Comparison of ENCODE assay signal across 8 mouse cellular contexts in the genomic region with DNA sequence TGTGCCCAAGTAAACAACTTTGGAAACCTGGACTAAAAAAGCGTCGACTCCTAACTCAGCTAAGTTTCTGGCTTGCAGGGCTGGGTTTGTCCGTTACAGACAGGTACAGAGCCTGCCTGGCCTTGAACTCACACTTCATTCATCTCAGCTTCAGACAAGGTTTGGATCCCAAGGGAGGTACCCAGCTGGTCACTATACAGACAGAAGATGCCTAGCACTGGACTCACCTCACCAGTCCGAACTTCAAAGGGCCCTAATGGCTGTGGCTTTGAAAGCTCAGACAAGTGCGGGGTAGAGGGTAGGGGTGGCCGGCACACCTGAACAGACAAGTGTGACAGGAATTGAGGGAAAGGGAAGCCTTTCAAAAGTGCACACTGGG. TPM values are rescaled to one million over a fixed set of nuclear protein-coding genes. Genes with fewer than 3 reads are reported as not detected.
A peak's percentile ranks its signal among the peaks of the same experiment; 100 is the strongest.
DNase-seq lines count a peak whose midpoint lies in the region; ATAC-seq and TF ChIP-seq lines count a peak whose summit lies in the region.

No protein-coding gene starts in this region.

- peaks cover 7% of the 10 kb centered on the region; the same call in 1 of the 2 replicates for H3K79me2 ChIP-seq in MEL (ENCODE audit: control insufficient read depth, insufficient read depth, low read length, poor library complexity)

- TF ChIP-seq POLR2A in MEL (IDR thresholded peaks at IDR 0.05; ENCODE audit: control insufficient read depth in 1 of 2, insufficient read depth in 1 of 2, low read depth in 1 of 2, low read length in 2 of 2, poor library complexity in 1 of 2) = no peak

- H3K4me2 ChIP-seq in heart, embryonic 14.5 days (ENCODE audit: low read length) = peak overlapping the region; percentile 91
- H3K4me2 ChIP-seq in heart, postnatal 0 days (ENCODE audit: low read depth, low read length) = peak overlapping the region; percentile 71
- peak overlapping the region; percentile 88; the same call in 1 of the 2 replicates for H3K4me2 ChIP-seq in midbrain, embryonic 11.5 days

- H3K27ac ChIP-seq in heart, embryonic 14.5 days (replicated peaks in 1 of 2; ENCODE audit: control insufficient read depth in 1 of 2, insufficient read depth in 1 of 2, low read depth in 2 of 2, low read length in 2 of 2) = peak overlapping the region in 1 of 2 experiments; percentile 11; a peak in 1 of 4 replicates
- no peak overlapping the region for H3K27ac ChIP-seq in MEL (ENCODE audit: control insufficient read depth, low read depth, low read length)
- H3K27ac ChIP-seq in heart, postnatal 0 days (ENCODE audit: low read depth) = no peak overlapping the region
- no peak overlapping the region for H3K27ac ChIP-seq in midbrain, embryonic 11.5 days (ENCODE audit: low read depth, low read length)

- H3K27me3 ChIP-seq in heart, embryonic 14.5 days (ENCODE audit: control insufficient read depth, insufficient read depth, low read length) = no peaks in the 10 kb centered on the region
- H3K27me3 ChIP-seq in MEL (ENCODE audit: control insufficient read depth in 1 of 2, insufficient read depth in 2 of 2, low read length in 2 of 2) = no peaks in the 10 kb centered on the region
- no peaks in the 10 kb centered on the region for H3K27me3 ChIP-seq in heart, postnatal 0 days (ENCODE audit: control insufficient read depth, insufficient read depth, low read length)
- H3K27me3 ChIP-seq in midbrain, embryonic 11.5 days (ENCODE audit: control insufficient read depth, insufficient read depth, low read length) = no peaks in the 10 kb centered on the region

- no peak for TF ChIP-seq CTCF in MEL (IDR thresholded peaks at IDR 0.05 in 2 of 3, conservative IDR thresholded peaks at IDR 0.05 in 1 of 3; ENCODE audit: control insufficient read depth in 1 of 3, insufficient read depth in 1 of 3, low read depth in 2 of 3, low read length in 3 of 3, poor library complexity in 1 of 3, severe bottlenecking in 1 of 3)
- no peak for TF ChIP-seq CTCF in heart, postnatal 0 days (IDR thresholded peaks at IDR 0.05; ENCODE audit: low read depth)

- TF ChIP-seq RAD21 in MEL (IDR thresholded peaks at IDR 0.05; ENCODE audit: low read depth, low read length) = no peak

- H3K4me1 ChIP-seq in heart, embryonic 14.5 days (ENCODE audit: control insufficient read depth in 2 of 2, insufficient read depth in 2 of 2, low read length in 2 of 2) = peaks cover 6 to 29% of the 10 kb centered on the region in 2 experiments; a peak in 3 of 4 replicates
- H3K4me1 ChIP-seq in MEL (ENCODE audit: control insufficient read depth in 1 of 2, insufficient read depth in 2 of 2, low read length in 2 of 2) = peaks cover 3 to 5% of the 10 kb centered on the region in 2 experiments; a peak in 3 of 4 replicates
- peaks cover 10% of the 10 kb centered on the region; the same call in 1 of the 2 replicates for H3K4me1 ChIP-seq in heart, postnatal 0 days (ENCODE audit: control insufficient read depth, insufficient read depth)
- H3K4me1 ChIP-seq in midbrain, embryonic 11.5 days (ENCODE audit: control insufficient read depth, insufficient read depth, low read length) = peaks cover 16% of the 10 kb centered on the region

- TF ChIP-seq EP300 in MEL (IDR thresholded peaks at IDR 0.05; ENCODE audit: low read depth in 1 of 2, low read length in 2 of 2) = no peak
- no peak for TF ChIP-seq EP300 in heart, postnatal 0 days (IDR thresholded peaks at IDR 0.05; ENCODE audit: low read depth)

- no peak for ATAC-seq in heart, embryonic 14.5 days (ENCODE audit: insufficient number of reproducible peaks, insufficient read depth, low FRiP score, low read depth)
- ATAC-seq in heart, postnatal 0 days (ENCODE audit: insufficient read depth, low read depth) = no peak
- peak; percentile 36 for ATAC-seq in midbrain, embryonic 11.5 days (ENCODE audit: low FRiP score)
- ATAC-seq in erythroid progenitor cell, adult 5-6 weeks (replicated peaks; ENCODE audit: low FRiP score, poor library complexity, severe bottlenecking) = no peak

- peak overlapping the region; percentile 55 to 94; a peak in 3 of 4 replicates for H3K4me3 ChIP-seq in heart, embryonic 14.5 days (ENCODE audit: control insufficient read depth in 1 of 2, insufficient read depth in 1 of 2, low read depth in 1 of 2, low read length in 2 of 2)
- H3K4me3 ChIP-seq in MEL (ENCODE audit: control insufficient read depth in 1 of 2, insufficient read depth in 1 of 2, low read depth in 2 of 2, low read length in 2 of 2) = peak overlapping the region; percentile 76 to 89
- peak overlapping the region; percentile 79 for H3K4me3 ChIP-seq in heart, postnatal 0 days (ENCODE audit: low read depth, low read length)
- H3K4me3 ChIP-seq in midbrain, embryonic 11.5 days (ENCODE audit: low read depth, low read length) = peak overlapping the region; percentile 89

- H3K9me3 ChIP-seq in heart, embryonic 14.5 days (ENCODE audit: control insufficient read depth, low read length) = no peaks in the 10 kb centered on the region
- no peaks in the 10 kb centered on the region for H3K9me3 ChIP-seq in MEL (replicated peaks; ENCODE audit: insufficient read depth, low read length)
- no peaks in the 10 kb centered on the region for H3K9me3 ChIP-seq in heart, postnatal 0 days (replicated peaks; ENCODE audit: control insufficient read depth, low read length)
- no peaks in the 10 kb centered on the region for H3K9me3 ChIP-seq in midbrain, embryonic 11.5 days (ENCODE audit: control insufficient read depth, low read length)

- peak overlapping the region; percentile 94 for H3K9ac ChIP-seq in heart, embryonic 14.5 days (ENCODE audit: low read length)
- peak overlapping the region; percentile 55 for H3K9ac ChIP-seq in MEL (ENCODE audit: control insufficient read depth, low read depth, low read length, poor library complexity, severe bottlenecking)
- 0 out of 2 replicates have a peak overlapping the region, but pooled peaks have one; percentile 79 for H3K9ac ChIP-seq in heart, postnatal 0 days (replicated peaks; ENCODE audit: low read depth, low read length)
- peak overlapping the region; percentile 93; the same call in 1 of the 2 replicates for H3K9ac ChIP-seq in midbrain, embryonic 11.5 days (ENCODE audit: low read length)

- peaks cover 46% of the 10 kb centered on the region for H3K36me3 ChIP-seq in heart, embryonic 14.5 days (ENCODE audit: control insufficient read depth, insufficient read depth, low read length)
- H3K36me3 ChIP-seq in MEL (ENCODE audit: control insufficient read depth in 1 of 2, insufficient read depth in 2 of 2, low read length in 2 of 2) = peaks cover 0 to 3% of the 10 kb centered on the region in 2 experiments; a peak in 1 of 4 replicates
- H3K36me3 ChIP-seq in heart, postnatal 0 days (replicated peaks; ENCODE audit: control insufficient read depth, insufficient read depth, low read length) = peaks cover 21% of the 10 kb centered on the region
- peaks cover 15% of the 10 kb centered on the region for H3K36me3 ChIP-seq in midbrain, embryonic 11.5 days (ENCODE audit: control insufficient read depth, insufficient read depth, low read length)

- WGBS in heart, embryonic 14.5 days = 36% methylated on average over 6 of the region's 6 CpGs
- WGBS in heart, postnatal 0 days = 38% methylated on average over 6 of the region's 6 CpGs
- WGBS in midbrain, embryonic 11.5 days = 28% methylated on average over 6 of the region's 6 CpGs

- DNase-seq in heart, adult 18-20 months = no peak
- no peak for DNase-seq in MEL (ENCODE audit: low read depth, low spot score)
- DNase-seq in heart, postnatal 0 days (ENCODE audit: low spot score) = no peak
- DNase-seq in midbrain, embryonic 11.5 days (ENCODE audit: low spot score, missing footprints) = no peak
- no peak for DNase-seq in left cerebral cortex, adult 9 months (ENCODE audit: low spot score in 2 of 2)
- no peak for DNase-seq in layer of hippocampus, postnatal 14 days (ENCODE audit: low spot score in 2 of 2)

RNA-seq across cellular contexts. Expression of a gene that starts 0.3 kb away (rescaled TPM):
- 24.0 and 26.5 TPM in 2 replicates for polyA plus RNA-seq in heart, embryonic 14.5 days (2014; fragmentation: Nextera tagmentation; extraction: Ambion mirVana)
- total RNA-seq in heart, adult 18-20 months (2021) = 10 to 100 TPM; 10.5 to 14.9 TPM
- 12.0 and 13.7 TPM in 2 replicates for total RNA-seq in MEL (2012; rRNA removed)
- polyA plus RNA-seq in MEL (2012; ENCODE audit: insufficient read depth in 1 of 2, insufficient read length in 2 of 2, low read depth in 1 of 2, low replicate concordance in 2 of 2, missing spikeins in 1 of 2) = 10 to 100 TPM in 1 of 2 experiments, not detected in 1; 17.2 TPM
- 16.9 and 23.2 TPM in 2 replicates for total RNA-seq in heart, postnatal 0 days (2014; rRNA removed; ENCODE audit: low replicate concordance)
- polyA plus RNA-seq in heart, postnatal 0 days (2015; fragmentation: Nextera tagmentation; extraction: Ambion mirVana) = 22.0 and 27.4 TPM in 2 replicates
- polyA plus RNA-seq in midbrain, embryonic 11.5 days (2014; fragmentation: Nextera tagmentation; extraction: Ambion mirVana) = 21.9 and 24.6 TPM in 2 replicates
- 6.8 TPM in 1 of 2 replicates, not detected in the other for total RNA-seq in erythroid progenitor cell, adult 5-6 weeks (2015; ENCODE audit: low replicate concordance)
- 4.0 TPM in 1 of 2 replicates, not detected in the other for total RNA-seq in erythroid progenitor cell, adult 5-6 weeks (2017; ENCODE audit: low replicate concordance)
- total RNA-seq in layer of hippocampus, postnatal 14 days (2021) = 10 to 100 TPM; 18.9 to 22.0 TPM

RNA-seq across cellular contexts. Expression of a gene that starts 7.0 kb away (rescaled TPM):
- polyA plus RNA-seq in heart, embryonic 14.5 days (2014; fragmentation: Nextera tagmentation; extraction: Ambion mirVana) = 14.6 and 14.8 TPM in 2 replicates
- 1 to 10 TPM; 5.4 to 5.9 TPM for total RNA-seq in heart, adult 18-20 months (2021)
- total RNA-seq in MEL (2012; rRNA removed) = 2.0 and 3.2 TPM in 2 replicates
- polyA plus RNA-seq in MEL (2012; ENCODE audit: insufficient read depth in 1 of 2, insufficient read length in 2 of 2, low read depth in 1 of 2, low replicate concordance in 2 of 2, missing spikeins in 1 of 2) = 1 to 10 TPM in 1 of 2 experiments, not detected in 1; 6.6 TPM
- 8.0 and 10.7 TPM in 2 replicates for total RNA-seq in heart, postnatal 0 days (2014; rRNA removed; ENCODE audit: low replicate concordance)
- polyA plus RNA-seq in heart, postnatal 0 days (2015; fragmentation: Nextera tagmentation; extraction: Ambion mirVana) = 8.4 and 9.3 TPM in 2 replicates
- polyA plus RNA-seq in midbrain, embryonic 11.5 days (2014; fragmentation: Nextera tagmentation; extraction: Ambion mirVana) = 21.5 and 22.9 TPM in 2 replicates
- total RNA-seq in erythroid progenitor cell, adult 5-6 weeks (2015; ENCODE audit: low replicate concordance) = 2.5 and 2.9 TPM in 2 replicates
- total RNA-seq in erythroid progenitor cell, adult 5-6 weeks (2017; ENCODE audit: low replicate concordance) = 0.83 and 4.6 TPM in 2 replicates
- 10 to 100 TPM; 11.8 to 13.3 TPM for total RNA-seq in layer of hippocampus, postnatal 14 days (2021)

RNA-seq across cellular contexts. Expression of a gene that starts 19.5 kb away (rescaled TPM):
- polyA plus RNA-seq in heart, embryonic 14.5 days (2014; fragmentation: Nextera tagmentation; extraction: Ambion mirVana) = 17.8 and 19.3 TPM in 2 replicates
- total RNA-seq in heart, adult 18-20 months (2021) = 10 to 100 TPM; 82.1 to 83.9 TPM
- total RNA-seq in MEL (2012; rRNA removed) = 17.5 and 18.0 TPM in 2 replicates
- polyA plus RNA-seq in MEL (2012; ENCODE audit: insufficient read depth in 1 of 2, insufficient read length in 2 of 2, low read depth in 1 of 2, low replicate concordance in 2 of 2, missing spikeins in 1 of 2) = 10 to 100 TPM in 1 of 2 experiments, not detected in 1; 22.5 TPM
- 56.5 and 70.4 TPM in 2 replicates for total RNA-seq in heart, postnatal 0 days (2014; rRNA removed; ENCODE audit: low replicate concordance)
- 24.7 and 31.8 TPM in 2 replicates for polyA plus RNA-seq in heart, postnatal 0 days (2015; fragmentation: Nextera tagmentation; extraction: Ambion mirVana)
- polyA plus RNA-seq in midbrain, embryonic 11.5 days (2014; fragmentation: Nextera tagmentation; extraction: Ambion mirVana) = 2.0 and 2.6 TPM in 2 replicates
- total RNA-seq in erythroid progenitor cell, adult 5-6 weeks (2015; ENCODE audit: low replicate concordance) = 1.3 and 2.9 TPM in 2 replicates
- total RNA-seq in erythroid progenitor cell, adult 5-6 weeks (2017; ENCODE audit: low replicate concordance) = 0.91 and 1.0 TPM in 2 replicates
- total RNA-seq in layer of hippocampus, postnatal 14 days (2021) = 10 to 100 TPM; 16.4 to 18.6 TPM

RNA-seq across cellular contexts. Expression of a gene that starts 38.4 kb away (rescaled TPM):
- polyA plus RNA-seq in heart, embryonic 14.5 days (2014; fragmentation: Nextera tagmentation; extraction: Ambion mirVana) = 11.5 and 15.8 TPM in 2 replicates
- total RNA-seq in heart, adult 18-20 months (2021) = 1 to 10 TPM; 3.4 to 3.6 TPM
- 9.4 and 12.1 TPM in 2 replicates for total RNA-seq in MEL (2012; rRNA removed)
- 10 to 100 TPM in 1 of 2 experiments, not detected in 1; 21.4 TPM for polyA plus RNA-seq in MEL (2012; ENCODE audit: insufficient read depth in 1 of 2, insufficient read length in 2 of 2, low read depth in 1 of 2, low replicate concordance in 2 of 2, missing spikeins in 1 of 2)
- total RNA-seq in heart, postnatal 0 days (2014; rRNA removed; ENCODE audit: low replicate concordance) = 1.7 and 11.3 TPM in 2 replicates
- polyA plus RNA-seq in heart, postnatal 0 days (2015; fragmentation: Nextera tagmentation; extraction: Ambion mirVana) = 6.5 and 9.0 TPM in 2 replicates
- polyA plus RNA-seq in midbrain, embryonic 11.5 days (2014; fragmentation: Nextera tagmentation; extraction: Ambion mirVana) = 21.1 and 22.5 TPM in 2 replicates
- total RNA-seq in erythroid progenitor cell, adult 5-6 weeks (2015; ENCODE audit: low replicate concordance) = 5.4 TPM in 1 of 2 replicates, not detected in the other
- total RNA-seq in erythroid progenitor cell, adult 5-6 weeks (2017; ENCODE audit: low replicate concordance) = 2.7 and 4.2 TPM in 2 replicates
- 10 to 100 TPM; 12.2 to 14.4 TPM for total RNA-seq in layer of hippocampus, postnatal 14 days (2021)

RNA-seq across cellular contexts. Expression of a gene that starts 49.3 kb away (rescaled TPM):
- polyA plus RNA-seq in heart, embryonic 14.5 days (2014; fragmentation: Nextera tagmentation; extraction: Ambion mirVana) = 0.09 and 0.20 TPM in 2 replicates
- total RNA-seq in heart, adult 18-20 months (2021) = under 1 TPM; 0.10 to 0.13 TPM
- total RNA-seq in MEL (2012; rRNA removed) = 0.12 TPM in 1 of 2 replicates, not detected in the other
- under 1 TPM in 1 of 2 experiments, not detected in 1; 0.21 TPM for polyA plus RNA-seq in MEL (2012; ENCODE audit: insufficient read depth in 1 of 2, insufficient read length in 2 of 2, low read depth in 1 of 2, low replicate concordance in 2 of 2, missing spikeins in 1 of 2)
- total RNA-seq in heart, postnatal 0 days (2014; rRNA removed; ENCODE audit: low replicate concordance) = not detected in 2 replicates
- polyA plus RNA-seq in heart, postnatal 0 days (2015; fragmentation: Nextera tagmentation; extraction: Ambion mirVana) = 0.07 and 0.08 TPM in 2 replicates
- polyA plus RNA-seq in midbrain, embryonic 11.5 days (2014; fragmentation: Nextera tagmentation; extraction: Ambion mirVana) = 0.44 and 0.58 TPM in 2 replicates
- total RNA-seq in erythroid progenitor cell, adult 5-6 weeks (2015; ENCODE audit: low replicate concordance) = not detected in 2 replicates
- not detected in 2 replicates for total RNA-seq in erythroid progenitor cell, adult 5-6 weeks (2017; ENCODE audit: low replicate concordance)
- total RNA-seq in layer of hippocampus, postnatal 14 days (2021) = under 1 TPM; 0.38 to 0.92 TPM
